Mouse (Mus musculus) myocyte (in vitro differentiated cells): Measurements from ENCODE around the gene Palld. TPM values are rescaled to one million over a fixed set of nuclear protein-coding genes. Genes with fewer than 3 reads are reported as not detected.

Experiments used
- H3K27me3 ChIP-seq: one replicate; pipeline ENCODE4 v1.6.1; 2011; ENCODE audit not compliant: control insufficient read depth, insufficient read depth, insufficient read length
- H3K36me3 ChIP-seq: one replicate; pipeline ENCODE4 v1.6.1; 2011; ENCODE audit not compliant: control insufficient read depth, insufficient read depth
- H3K4me2 ChIP-seq: one replicate; pipeline ENCODE4 v1.6.1; 2011; ENCODE audit warnings: low read depth, control low read depth
- H3K4me3 ChIP-seq: one replicate; pipeline ENCODE4 v1.5.1; 2011; ENCODE audit warnings: mild to moderate bottlenecking, control low read depth, moderate library complexity
- H3K79me2 ChIP-seq: one replicate; pipeline ENCODE4 v1.6.1; 2011; ENCODE audit not compliant: control insufficient read depth, insufficient read depth
- H3ac ChIP-seq: one replicate; pipeline ENCODE4 v1.6.1; 2011; ENCODE audit not compliant: control insufficient read depth, insufficient read length
- CEBPB ChIP-seq: IDR thresholded peaks from 2 replicates; pipeline ENCODE4 v1.6.1; 2011; ENCODE audit warnings: mild to moderate bottlenecking, moderate library complexity; ENCODE audit not compliant: poor library complexity, insufficient read depth, severe bottlenecking
- E2F4 ChIP-seq: IDR thresholded peaks from one replicate; pipeline ENCODE4 v1.6.1; 2011; ENCODE audit warnings: mild to moderate bottlenecking, control low read depth, moderate library complexity; ENCODE audit not compliant: insufficient read depth
- MAX ChIP-seq: IDR thresholded peaks from one replicate; pipeline ENCODE4 v1.6.1; 2011; ENCODE audit warnings: low read depth, mild to moderate bottlenecking, control low read depth
- MYOD1 ChIP-seq, 3 experiments: IDR thresholded peaks; one replicate each; pipeline ENCODE4 v1.6.1; 2011; ENCODE audit warnings: control low read depth in 2 of 3, low read depth in 2 of 3, mild to moderate bottlenecking in 2 of 3, moderate library complexity in 1 of 3; ENCODE audit not compliant: insufficient read length in 2 of 3, control insufficient read depth in 1 of 3
- MYOG ChIP-seq, 3 experiments: IDR thresholded peaks; one replicate each; pipeline ENCODE4 v1.6.1; 2011; ENCODE audit warnings: control low read depth in 2 of 3, low read depth in 2 of 3, mild to moderate bottlenecking in 2 of 3; ENCODE audit not compliant: insufficient read length in 2 of 3, control insufficient read depth in 1 of 3, insufficient read depth in 1 of 3
- POLR2A ChIP-seq: IDR thresholded peaks from one replicate; pipeline ENCODE4 v1.6.1; 2011; ENCODE audit warnings: low read depth, mild to moderate bottlenecking, control low read depth, moderate library complexity; ENCODE audit not compliant: insufficient read length
- POLR2AphosphoS2 ChIP-seq: IDR thresholded peaks from one replicate; pipeline ENCODE4 v1.6.1; 2011; ENCODE audit warnings: low read depth, control low read depth; ENCODE audit not compliant: insufficient read length
- REST ChIP-seq: IDR thresholded peaks from one replicate; pipeline ENCODE4 v1.6.1; 2011; ENCODE audit warnings: mild to moderate bottlenecking, control low read depth, moderate library complexity; ENCODE audit not compliant: insufficient read depth, insufficient read length
- SRF ChIP-seq: IDR thresholded peaks from one replicate; pipeline ENCODE4 v1.6.1; 2011; ENCODE audit warnings: low read depth; ENCODE audit not compliant: control insufficient read depth, insufficient read length
- TCF12 ChIP-seq: IDR thresholded peaks from one replicate; pipeline ENCODE4 v1.6.1; 2011; ENCODE audit warnings: mild to moderate bottlenecking, control low read depth; ENCODE audit not compliant: poor library complexity, insufficient read depth, severe bottlenecking
- TCF3 ChIP-seq: IDR thresholded peaks from one replicate; pipeline ENCODE4 v1.6.1; 2011; ENCODE audit warnings: low read depth, control low read depth; ENCODE audit not compliant: insufficient read length
- USF1 ChIP-seq: IDR thresholded peaks from one replicate; pipeline ENCODE4 v1.6.1; 2011; ENCODE audit warnings: low read depth, mild to moderate bottlenecking, control low read depth, moderate library complexity
- polyA plus RNA-seq: library from polyadenylated mRNA; unstranded; fragments of >200 nt; fragmentation: generic; extraction: Trizol; gene quantifications from one replicate; pipeline ENCODE4 v1.2.1, GENCODE M21; 2012; ENCODE audit warnings: missing spikeins

Gene Palld
- polyA plus RNA-seq, 1 experiment: 52.4 TPM

DNA sequence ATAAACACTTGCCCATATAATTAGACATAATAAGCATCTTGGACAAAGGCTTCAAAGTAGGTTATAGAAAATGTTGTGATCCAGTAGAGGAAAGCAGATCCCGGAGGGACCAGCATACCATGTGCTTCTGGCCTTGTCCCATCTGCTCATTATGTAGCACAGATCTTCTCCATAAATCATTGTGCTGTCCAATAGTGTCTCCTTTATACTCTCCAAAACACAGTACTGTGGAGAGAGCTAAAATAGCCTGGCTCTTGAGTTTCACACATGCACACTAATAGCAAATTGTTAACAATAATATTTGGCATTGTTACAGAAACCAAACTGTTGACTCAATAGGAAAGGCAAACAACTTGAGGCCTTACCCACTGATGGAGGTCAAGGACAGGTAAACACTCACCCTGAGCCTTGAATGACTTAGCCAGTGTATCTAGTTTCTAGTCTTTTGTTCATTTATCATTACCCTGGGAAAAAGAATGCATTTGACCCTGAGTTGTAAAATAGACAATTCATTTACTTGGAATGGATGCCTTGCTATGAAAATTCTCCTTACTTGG is 105.0 kb downstream of the Palld start:
- H3ac ChIP-seq: no peak overlapping the region
- H3K36me3 ChIP-seq: no peaks in the 10 kb centered on the region
- H3K27me3 ChIP-seq: no peaks in the 10 kb centered on the region
- TF ChIP-seq MYOD1 (IDR thresholded peaks at IDR 0.05; ENCODE audit: control insufficient read depth in 1 of 3, insufficient read length in 2 of 3, low read depth in 2 of 3): no peak
- TF ChIP-seq TCF12: no peak
- TF ChIP-seq USF1: no peak
- no peak overlapping the region for H3K4me3 ChIP-seq
- peak overlapping the region; percentile 62 for H3K4me2 ChIP-seq
- H3K79me2 ChIP-seq: no peaks in the 10 kb centered on the region

DNA sequence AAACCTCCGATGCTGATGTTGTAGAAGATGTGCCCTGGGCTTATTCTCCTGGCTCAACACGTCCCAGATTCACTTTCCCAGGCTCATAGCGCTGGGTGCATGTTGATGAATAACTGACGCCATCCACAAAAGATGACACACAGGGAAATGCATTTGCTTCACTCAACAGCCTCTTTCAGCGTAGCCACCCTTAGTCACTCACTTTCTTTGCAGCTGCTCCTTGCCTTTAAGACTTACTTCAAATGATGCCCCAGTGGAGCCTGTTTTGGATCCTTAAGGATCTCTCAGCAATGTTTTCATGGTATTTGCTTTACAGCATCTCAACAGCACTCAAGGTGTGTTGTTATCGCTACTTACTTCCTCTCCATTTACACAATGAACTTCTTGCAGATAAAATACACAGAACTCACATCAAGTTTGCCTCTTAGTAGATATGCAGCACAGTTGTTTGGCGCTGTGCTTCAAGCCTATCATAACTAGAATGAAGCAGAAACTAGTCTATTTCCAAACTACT is 105.9 kb downstream of the Palld start:
- no peaks in the 10 kb centered on the region for H3K27me3 ChIP-seq
- H3K36me3 ChIP-seq: no peaks in the 10 kb centered on the region
- H3K4me3 ChIP-seq: no peak overlapping the region
- H3K4me2 ChIP-seq: peak overlapping the region; percentile 62
- TF ChIP-seq POLR2AphosphoS2 (no peak), USF1 (no peak), MAX (no peak), E2F4 (no peak), MYOD1 (IDR thresholded peaks at IDR 0.05; ENCODE audit: control insufficient read depth in 1 of 3, insufficient read length in 2 of 3, low read depth in 2 of 3) (peak in 2 of 3 experiments; percentile 60 to 66)
- H3K79me2 ChIP-seq: no peaks in the 10 kb centered on the region
- H3ac ChIP-seq: no peak overlapping the region

DNA sequence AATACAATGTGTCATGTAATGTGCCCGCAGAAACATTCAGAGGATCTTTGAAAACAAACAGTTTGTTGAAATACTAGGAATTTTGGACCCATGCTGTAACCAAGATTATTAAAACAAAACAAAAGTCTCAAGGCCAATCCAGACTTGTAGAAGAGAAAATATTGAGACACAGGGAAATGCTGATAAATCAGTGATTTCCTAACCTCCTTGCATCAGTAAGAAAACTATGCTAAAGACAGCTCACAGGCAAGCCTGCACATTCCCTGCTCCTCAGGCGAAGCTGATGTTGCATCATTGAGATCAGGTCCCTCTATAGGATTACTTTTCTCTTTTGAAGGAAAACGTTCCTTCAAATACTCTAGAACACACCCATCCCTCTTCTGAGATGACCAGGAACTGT is 112.5 kb downstream of the Palld start:
- TF ChIP-seq MAX: no peak
- no peak for TF ChIP-seq USF1
- no peak for TF ChIP-seq MYOG (IDR thresholded peaks at IDR 0.05; ENCODE audit: control insufficient read depth in 1 of 3, insufficient read depth in 1 of 3, insufficient read length in 2 of 3, low read depth in 2 of 3)
- TF ChIP-seq MYOD1 (IDR thresholded peaks at IDR 0.05; ENCODE audit: control insufficient read depth in 1 of 3, insufficient read length in 2 of 3, low read depth in 2 of 3): no peak
- TF ChIP-seq E2F4: no peak
- TF ChIP-seq TCF12: no peak
- no peak for TF ChIP-seq POLR2A
- no peak for TF ChIP-seq REST
- TF ChIP-seq POLR2AphosphoS2: no peak
- TF ChIP-seq SRF: no peak
- no peak for TF ChIP-seq CEBPB
- no peak for TF ChIP-seq TCF3
- H3ac ChIP-seq: no peak overlapping the region
- no peaks in the 10 kb centered on the region for H3K79me2 ChIP-seq
- H3K4me2 ChIP-seq: no peak overlapping the region
- H3K36me3 ChIP-seq: no peaks in the 10 kb centered on the region
- no peaks in the 10 kb centered on the region for H3K27me3 ChIP-seq
- H3K4me3 ChIP-seq: no peak overlapping the region

DNA sequence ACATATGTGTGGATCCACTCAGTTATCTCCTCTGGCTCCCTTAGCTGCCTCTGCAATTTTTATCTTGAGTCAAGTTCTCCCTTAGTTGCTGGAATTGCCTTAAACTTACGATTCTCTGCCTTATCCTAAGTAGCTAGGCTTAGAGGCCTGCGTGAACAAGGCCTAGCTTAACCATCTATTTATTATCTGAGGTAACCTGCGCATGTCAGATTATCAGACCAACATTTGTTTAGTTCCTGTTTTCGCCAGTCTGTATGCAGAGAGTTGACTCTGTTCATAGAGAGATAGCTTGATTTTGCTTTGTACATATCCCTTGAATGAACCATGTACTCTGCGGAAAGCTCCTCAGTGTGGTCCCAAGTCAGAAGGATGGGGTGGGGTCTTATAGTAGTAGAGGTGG is 113.2 kb downstream of the Palld start:
- no peaks in the 10 kb centered on the region for H3K27me3 ChIP-seq
- TF ChIP-seq MAX: no peak
- no peak for TF ChIP-seq SRF
- TF ChIP-seq TCF12: no peak
- TF ChIP-seq USF1: no peak
- TF ChIP-seq E2F4: no peak
- no peak for TF ChIP-seq POLR2A
- TF ChIP-seq MYOG (IDR thresholded peaks at IDR 0.05; ENCODE audit: control insufficient read depth in 1 of 3, insufficient read depth in 1 of 3, insufficient read length in 2 of 3, low read depth in 2 of 3): no peak
- TF ChIP-seq POLR2AphosphoS2: no peak
- TF ChIP-seq REST: no peak
- no peak for TF ChIP-seq CEBPB
- no peak for TF ChIP-seq TCF3
- H3ac ChIP-seq: no peak overlapping the region
- H3K4me2 ChIP-seq: no peak overlapping the region
- H3K79me2 ChIP-seq: no peaks in the 10 kb centered on the region
- no peaks in the 10 kb centered on the region for H3K36me3 ChIP-seq
- no peak overlapping the region for H3K4me3 ChIP-seq

DNA sequence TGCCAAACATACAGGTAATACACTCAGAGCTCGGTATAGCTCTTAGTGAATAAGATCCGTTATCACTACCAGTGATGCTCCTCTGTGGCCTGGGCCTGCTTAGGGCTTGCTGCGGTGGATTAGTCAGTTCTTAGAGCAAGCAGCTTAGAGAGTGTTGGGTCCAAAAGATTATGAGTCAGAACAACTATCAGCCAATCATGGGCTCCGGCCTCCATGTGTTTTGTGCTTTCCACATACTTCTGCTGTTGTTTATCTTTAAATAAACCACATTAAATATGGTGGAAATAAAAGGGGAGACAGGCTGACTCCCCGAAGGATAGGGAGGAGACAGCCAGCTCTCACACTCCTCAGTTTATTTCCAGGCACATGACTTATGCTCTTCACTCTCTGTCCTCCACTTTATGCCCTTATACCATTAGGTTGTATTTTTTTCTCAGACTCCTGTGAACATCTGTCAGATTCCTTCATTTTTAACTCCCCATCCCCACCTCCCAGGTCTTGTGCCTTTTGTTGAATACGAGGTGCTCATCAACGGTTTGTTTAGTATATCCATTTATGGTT is 119.5 kb downstream of the Palld start:
- TF ChIP-seq SRF (no peak), TCF3 (no peak), POLR2A (no peak), MYOD1 (IDR thresholded peaks at IDR 0.05; ENCODE audit: control insufficient read depth in 1 of 3, insufficient read length in 2 of 3, low read depth in 2 of 3) (no peak), USF1 (peak; percentile 7)
- Histone ChIP-seq H3K36me3 (no peaks in the 10 kb centered on the region), H3K27me3 (no peaks in the 10 kb centered on the region), H3K4me3 (no peak overlapping the region), H3K4me2 (peak overlapping the region; percentile 55), H3ac (no peak overlapping the region), H3K79me2 (no peaks in the 10 kb centered on the region)
